Mouse (Mus musculus): ENCODE measurements around the gene Mrpl22.
"Not testable (repeated sequence)": the region's sequence is repeated elsewhere in the genome, so short reads cannot be mapped to it uniquely, and the experiment has no call there.

Mrpl22 gene

DNA sequence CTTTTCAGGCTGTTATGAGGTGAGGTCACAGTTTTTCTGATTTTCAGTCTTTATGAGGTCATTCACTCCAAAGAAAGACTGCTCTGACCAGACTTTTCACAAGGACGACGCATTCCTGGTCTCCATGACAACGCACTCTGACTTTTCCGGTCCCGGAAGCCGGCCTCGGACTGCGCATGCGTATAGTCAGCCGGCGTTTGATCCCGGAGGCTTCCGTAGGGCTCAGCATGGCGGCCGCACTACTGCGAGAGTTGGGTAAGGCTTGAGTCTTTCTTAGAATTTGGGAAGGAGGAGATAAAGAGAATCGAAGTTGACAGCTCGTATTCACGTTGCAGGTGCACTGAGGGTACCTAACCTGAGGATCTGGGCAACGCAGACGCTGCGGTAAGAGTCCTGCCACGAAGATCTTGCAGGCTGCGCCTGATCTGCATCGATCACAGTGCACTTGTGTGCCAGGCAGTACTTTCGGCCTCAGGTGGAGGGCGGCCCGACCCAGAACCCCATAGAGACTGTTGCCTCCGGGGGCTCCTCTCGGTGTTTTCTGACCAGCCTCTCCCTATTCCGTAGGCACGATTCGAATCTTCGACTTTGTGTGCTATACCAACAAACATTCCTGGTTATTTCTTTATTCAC, at the start of gene Mrpl22:
TSS of gene Mrpl22 (plus strand) at position 203 of the 633 bp plus-strand sequence.
- DNase-seq (ENCODE audit: low spot score in 2 of 2): peak; percentile 89 to 95

DNA sequence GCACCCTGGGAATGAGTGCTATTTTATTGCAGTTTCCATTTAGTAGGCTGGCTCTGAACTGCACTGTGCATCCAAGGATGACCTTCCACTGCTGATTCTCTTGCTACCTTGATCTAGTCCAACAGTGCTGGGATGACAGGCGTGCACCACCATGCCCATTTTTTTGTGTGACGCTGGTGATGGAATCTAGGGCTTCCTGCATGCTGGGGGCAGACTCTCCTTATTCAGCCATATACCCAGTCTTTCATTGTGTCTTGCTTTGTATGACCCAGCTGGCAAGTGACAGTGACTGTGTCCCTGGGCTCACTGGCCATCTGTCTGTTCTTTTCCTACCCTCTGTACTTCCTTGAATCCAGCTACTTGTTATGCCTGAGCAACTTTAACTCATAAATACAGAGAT, 47.8 kb upstream of the Mrpl22 start:
- no peak for DNase-seq (ENCODE audit: low spot score in 2 of 2)

DNA sequence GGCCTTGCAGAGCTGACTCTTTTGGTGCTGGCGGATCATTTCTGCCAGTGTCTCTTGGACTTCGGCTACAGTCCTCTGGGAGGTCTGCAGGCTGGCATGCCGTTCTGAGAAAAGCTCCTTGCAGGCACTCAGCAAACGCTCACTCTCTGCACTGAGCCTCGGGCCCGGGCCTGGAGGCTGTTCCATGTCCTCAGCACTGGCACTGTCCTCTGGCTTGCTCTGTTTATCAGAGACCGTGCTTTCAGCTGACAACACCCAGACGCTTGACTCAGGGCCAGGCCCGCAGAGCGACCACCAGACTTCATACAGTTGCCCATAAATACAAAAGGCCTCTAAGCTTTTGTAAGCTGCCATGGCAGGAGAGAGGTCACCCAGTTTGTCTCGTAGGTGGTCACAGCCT, 46.4 kb upstream of the Mrpl22 start:
- DNase-seq (ENCODE audit: low spot score in 2 of 2): no peak

DNA sequence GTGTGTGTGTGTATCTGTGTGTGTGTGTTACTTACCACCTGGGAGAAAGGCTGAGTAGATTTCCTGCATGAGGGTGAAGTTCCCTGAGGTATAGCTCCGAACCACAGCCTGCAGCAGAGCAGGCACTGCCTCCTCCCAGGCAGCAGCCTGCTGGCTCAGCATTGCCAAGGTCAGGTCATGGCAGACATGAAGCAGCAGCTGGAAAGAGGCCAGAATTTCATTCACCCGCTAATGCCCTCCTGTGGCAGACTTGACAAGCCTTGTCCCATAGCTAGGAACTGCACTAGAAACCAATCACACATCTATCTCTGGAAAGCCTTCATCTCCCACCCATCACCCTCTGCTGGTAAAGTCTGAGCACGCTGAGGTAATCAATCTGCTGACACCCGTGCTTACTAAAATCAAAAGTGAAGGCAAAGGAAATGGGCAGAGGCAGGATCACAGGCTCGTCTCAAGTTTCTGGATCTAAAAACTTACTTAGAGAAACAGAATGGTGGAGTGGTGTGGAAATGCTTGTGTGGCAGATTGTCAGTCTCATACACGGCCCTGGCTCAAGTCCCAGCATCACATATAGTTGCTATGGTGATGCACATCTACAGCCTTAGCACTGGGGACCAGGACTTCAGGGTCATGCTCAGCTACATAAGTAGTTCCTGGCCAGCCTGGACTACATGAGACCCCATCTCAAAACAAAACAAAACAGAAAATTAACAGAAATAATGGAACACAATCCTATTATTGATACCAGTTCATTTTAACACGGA, 44.9 kb upstream of the Mrpl22 start:
- no peak for DNase-seq (ENCODE audit: low spot score in 2 of 2)

DNA sequence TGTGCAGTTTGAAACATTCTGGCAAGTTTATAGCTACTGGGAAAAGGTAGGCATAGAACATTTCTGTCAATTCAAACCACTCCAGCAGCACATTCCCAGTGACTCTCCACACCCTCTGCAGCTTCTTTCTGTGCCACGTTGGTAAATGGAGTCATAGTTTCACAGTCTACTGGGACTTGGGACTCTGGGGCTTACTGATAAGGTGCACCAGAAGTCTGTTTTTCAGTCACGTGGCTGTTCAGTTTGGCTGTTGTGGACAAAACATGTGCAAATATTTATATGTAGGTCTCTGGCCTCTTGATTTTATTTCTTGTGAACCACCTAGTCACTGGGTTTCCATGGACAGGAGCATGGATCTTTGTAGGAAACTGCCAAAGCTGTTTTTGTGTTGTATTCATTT, 43.9 kb upstream of the Mrpl22 start:
- DNase-seq (ENCODE audit: low spot score in 2 of 2): no peak

DNA sequence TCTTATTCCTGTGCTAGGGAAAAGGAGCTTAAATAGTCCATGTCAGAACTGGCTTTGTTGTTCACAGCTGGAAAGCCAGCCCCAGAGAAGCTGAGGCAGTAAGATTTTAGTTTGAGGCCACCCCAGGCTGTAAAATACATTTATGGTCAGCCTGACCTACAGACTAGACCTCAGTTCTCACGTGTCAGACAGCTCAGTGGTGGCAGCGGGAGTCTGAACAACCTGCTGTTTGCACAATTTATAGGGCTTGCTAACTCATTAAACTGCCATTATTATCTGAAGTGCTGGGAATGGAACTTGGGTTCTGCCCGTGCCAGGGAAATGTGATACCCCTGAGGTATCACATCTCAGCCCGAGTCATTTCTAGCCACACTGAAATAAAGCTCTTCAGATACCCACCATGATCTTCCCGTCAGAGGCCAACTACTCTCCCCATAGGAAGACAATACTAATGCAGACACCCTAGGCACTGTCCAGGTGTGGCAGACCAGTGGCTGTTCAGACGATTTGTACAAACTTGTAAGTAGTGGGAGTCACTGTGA, 42.1 kb upstream of the Mrpl22 start:
- DNase-seq (ENCODE audit: low spot score in 2 of 2): no peak

DNA sequence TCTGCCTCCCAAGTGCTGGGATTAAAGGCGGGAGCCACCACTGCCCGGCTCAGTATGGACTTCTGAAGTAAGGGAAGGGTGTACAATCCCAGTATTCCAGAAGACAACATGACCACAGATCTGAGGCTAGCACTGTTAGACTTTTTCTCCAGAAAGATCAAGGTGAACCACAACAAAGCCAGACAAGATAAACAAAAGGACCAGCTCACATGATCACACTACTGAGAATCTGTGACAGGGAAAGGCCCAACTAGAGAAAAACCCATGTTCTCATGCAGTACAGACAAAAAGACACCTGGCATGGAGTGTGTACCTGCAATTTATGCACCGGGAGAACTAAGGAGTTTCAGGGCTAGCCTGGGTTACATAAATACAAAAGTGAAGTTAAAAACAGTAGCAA, 39.4 kb upstream of the Mrpl22 start:
- no peak for DNase-seq (ENCODE audit: low spot score in 2 of 2)

DNA sequence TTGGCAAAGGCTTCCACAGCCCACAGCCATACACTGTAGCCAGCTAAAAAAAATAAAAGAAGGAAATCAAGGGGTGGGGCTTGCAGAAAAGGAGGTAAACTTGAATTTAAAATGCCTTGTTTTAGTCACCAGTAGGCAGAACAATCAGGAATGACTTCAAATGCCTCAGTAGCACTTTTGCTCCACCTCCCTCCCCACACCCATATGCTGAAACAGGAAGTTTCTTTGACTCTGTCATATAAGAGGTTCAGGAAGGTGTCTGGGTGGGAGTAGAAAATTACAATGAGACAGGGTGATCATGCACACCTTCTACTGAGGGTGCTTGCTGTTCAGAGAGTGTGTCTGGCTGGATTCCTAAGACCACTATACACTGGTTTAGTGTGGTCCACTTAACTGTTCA, 36.6 kb upstream of the Mrpl22 start:
- no peak for DNase-seq (ENCODE audit: low spot score in 2 of 2)

DNA sequence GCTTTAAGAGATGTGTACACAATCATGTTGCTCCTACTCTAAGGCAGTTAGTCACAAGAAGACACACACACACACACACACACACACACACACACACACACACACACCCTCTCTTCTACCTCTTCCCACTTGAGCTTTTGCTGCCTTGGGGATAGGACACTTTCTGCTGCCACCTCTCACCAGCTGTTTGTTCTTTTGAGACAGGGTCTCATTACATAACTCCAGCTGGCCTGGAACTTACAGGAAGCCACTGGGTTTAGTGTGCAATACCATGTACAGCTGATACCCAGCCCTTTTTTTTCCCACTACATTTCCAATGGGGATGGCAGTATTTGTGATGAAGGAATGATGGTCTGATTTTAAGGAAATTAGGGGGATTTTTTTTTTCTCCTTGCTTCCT, 36.2 kb upstream of the Mrpl22 start:
- no peak for DNase-seq (ENCODE audit: low spot score in 2 of 2)

DNA sequence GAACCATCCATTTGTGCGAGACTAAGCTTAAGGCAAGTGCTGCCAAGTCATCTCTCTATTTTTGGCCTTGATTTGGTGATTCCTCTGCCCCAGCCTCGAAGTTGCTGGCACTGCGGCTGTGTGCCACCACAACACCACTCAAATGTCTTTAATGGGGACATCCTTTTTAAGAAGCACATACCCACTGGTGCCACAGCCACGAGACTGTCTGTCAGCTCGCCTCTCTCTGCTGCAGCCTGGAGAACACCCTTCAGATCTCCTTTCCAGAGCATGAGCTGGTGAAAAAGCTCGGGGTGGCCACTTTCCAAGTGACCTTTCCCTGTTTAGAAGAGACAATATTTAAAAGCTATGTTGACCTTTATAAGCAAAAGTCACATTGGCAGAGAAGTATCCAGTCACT, 34.8 kb upstream of the Mrpl22 start:
- DNase-seq (ENCODE audit: low spot score in 2 of 2): no peak

DNA sequence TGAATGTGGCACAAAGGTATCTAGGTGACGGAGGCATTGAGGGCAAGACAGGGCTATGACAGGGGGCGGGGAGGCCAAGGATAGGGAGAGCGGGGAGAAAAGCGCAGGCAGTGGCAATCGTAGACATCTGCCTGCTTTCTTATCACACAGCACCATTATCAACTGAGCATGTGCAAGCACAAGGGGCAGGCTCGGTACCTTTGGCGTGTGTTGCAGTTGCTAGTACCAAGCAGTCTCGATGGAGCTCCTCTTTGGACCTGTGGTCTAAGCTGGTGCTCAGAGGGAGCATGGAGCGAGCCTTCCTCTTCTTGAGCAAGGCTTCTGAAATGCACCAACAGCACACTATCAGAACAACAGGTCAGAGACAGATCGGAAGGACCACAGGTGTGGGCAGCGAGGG, 32.6 kb upstream of the Mrpl22 start:
- DNase-seq (ENCODE audit: low spot score in 2 of 2): no peak

DNA sequence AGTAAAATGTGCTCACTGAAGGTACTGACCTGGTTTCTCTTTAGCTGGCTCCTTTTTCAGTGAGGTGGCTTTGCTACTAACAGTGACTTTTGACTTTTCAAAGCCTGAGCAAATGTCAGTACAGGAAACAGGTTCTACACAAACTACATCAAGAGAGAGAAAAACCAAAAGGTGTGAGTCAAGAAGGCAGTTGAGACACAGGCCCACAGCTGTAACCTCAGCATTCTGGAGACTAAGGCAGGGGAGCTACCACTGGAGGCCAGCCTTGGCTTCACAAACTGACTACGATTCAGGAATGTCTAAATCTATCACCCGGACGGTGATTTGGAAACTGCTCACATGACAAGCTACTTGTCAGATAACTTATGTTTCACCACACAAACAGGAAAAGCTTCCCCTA, 32.0 kb upstream of the Mrpl22 start:
- no peak for DNase-seq (ENCODE audit: low spot score in 2 of 2)

DNA sequence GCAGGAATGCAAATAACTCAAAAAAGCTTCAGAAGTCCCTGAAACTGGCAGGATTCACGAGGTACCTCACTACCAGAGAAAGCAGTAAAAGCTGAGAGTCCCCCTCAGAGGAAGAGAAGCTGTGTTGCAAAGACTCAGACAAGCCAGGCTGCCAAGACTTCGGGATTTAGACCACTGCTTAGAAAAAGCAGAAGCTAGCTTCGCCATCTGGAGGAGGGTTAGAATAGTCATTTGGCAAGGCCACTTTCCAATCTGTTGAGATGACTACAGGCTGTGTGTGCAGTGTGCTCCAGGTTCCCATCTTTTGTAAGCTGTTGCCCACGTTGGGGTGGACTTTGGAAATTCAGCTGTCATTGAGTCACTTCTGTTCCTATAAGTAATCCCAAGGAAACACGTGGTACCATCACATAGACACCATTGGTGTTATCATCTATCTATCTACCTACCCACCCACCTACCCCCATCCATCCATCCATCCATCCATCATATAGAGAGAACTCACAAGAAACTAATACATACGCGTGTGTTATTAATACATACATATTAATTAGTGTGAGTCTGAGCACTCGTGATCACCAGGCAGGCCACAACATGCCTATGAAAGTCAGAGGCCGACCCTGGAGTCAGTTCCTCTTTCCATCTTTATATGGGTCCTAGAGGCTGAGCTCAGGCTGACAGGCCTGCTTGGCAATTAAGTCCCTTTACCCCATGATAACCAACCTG, 27.6 kb upstream of the Mrpl22 start:
- peak; percentile 22 to 57 for DNase-seq (ENCODE audit: low spot score in 2 of 2)

DNA sequence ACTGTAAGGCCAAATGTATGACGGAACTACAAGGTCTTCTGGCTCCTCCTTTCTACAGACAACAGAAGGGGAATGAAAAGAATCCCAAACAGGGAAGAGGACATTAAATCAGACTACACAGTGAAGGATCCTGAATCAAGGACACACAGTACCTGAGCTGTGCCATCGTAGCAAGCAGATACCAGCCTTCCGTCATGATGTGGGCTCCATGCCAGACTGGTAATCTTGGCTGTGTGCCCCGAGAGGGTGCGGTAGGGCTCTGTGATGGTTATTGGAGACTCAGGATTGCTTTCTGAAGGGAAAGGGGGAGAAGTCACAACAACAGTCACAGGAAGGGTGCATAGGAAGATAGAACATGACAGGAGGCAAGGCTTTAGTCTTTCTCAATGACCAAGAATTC, 25.2 kb upstream of the Mrpl22 start:
- no peak for DNase-seq (ENCODE audit: low spot score in 2 of 2)

DNA sequence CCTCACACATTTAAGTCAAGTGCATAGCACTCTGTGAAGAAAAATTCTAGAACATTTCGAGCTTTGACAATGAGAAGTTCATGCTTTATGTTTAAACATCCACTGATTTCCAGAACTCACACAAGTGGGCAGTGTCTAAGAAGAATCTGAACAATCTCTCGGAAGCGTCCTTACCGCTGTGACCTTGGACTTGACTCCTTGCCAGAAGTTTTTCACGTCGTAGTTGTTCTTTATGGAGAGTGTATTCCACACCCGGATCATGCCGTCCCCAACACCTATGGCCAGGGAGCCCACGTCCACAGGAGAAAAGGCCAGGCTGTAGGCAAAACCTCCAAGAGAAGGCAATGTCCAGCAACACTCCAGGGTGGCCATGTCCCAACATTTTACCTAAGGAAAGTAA, 16.0 kb upstream of the Mrpl22 start:
- DNase-seq (ENCODE audit: low spot score in 2 of 2): no peak

DNA sequence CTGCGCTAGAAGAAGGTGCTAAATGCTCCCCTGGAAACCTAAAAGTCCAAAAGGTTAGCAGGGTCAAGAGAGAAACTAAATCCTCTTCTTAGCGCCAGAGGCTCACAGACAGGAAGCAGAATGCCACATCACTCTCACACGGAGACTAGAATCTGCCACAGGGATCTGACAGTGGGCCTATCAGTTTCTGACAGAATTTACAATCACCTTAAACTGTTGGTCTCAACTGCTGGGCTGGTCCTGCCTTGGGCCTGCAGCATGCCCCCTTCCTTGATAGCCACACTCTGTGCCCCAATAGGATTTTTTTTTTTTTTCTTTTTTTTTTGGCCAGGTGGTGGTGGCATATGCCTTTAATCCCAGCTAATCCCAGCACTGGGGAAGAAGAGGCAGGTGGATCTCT, 14.6 kb upstream of the Mrpl22 start:
- DNase-seq (ENCODE audit: low spot score in 2 of 2): no peak

DNA sequence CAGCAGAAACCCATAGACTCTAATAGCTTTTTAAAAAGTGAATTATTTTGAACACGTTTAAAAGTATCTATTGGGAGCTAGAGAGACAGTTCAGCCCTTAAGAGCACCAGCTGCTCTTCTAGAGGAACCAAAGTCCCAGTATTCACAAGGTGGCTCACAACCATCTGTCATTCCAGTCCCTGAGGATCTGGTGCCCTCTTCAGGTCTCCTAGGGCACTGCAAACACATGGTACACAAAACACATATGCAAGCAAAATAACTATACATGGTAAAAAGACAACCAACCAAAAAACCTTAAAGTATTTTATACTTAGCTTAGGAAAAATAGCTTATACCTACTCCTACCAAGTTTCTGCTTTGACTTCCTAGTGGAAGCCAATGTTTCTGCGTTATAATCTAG, 6.4 kb upstream of the Mrpl22 start:
- no peak for DNase-seq (ENCODE audit: low spot score in 2 of 2)

DNA sequence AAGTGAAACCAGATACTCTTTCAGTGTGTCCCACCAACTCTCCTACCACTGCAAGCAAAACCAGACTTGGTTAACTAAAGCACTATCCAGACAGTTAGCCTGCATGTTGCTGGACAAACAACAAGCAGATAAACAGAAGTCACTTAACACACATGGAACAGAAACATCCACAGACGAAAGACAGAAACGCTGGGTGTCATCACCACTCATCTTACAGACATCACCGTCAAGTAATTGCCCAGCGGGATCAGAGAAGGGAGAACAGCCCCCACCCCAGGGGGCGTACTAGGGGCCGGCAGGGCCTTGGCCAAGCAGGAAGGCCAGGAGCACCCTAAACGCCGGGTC, 3.7 kb upstream of the Mrpl22 start:
- DNase-seq (ENCODE audit: low spot score in 2 of 2): no peak

DNA sequence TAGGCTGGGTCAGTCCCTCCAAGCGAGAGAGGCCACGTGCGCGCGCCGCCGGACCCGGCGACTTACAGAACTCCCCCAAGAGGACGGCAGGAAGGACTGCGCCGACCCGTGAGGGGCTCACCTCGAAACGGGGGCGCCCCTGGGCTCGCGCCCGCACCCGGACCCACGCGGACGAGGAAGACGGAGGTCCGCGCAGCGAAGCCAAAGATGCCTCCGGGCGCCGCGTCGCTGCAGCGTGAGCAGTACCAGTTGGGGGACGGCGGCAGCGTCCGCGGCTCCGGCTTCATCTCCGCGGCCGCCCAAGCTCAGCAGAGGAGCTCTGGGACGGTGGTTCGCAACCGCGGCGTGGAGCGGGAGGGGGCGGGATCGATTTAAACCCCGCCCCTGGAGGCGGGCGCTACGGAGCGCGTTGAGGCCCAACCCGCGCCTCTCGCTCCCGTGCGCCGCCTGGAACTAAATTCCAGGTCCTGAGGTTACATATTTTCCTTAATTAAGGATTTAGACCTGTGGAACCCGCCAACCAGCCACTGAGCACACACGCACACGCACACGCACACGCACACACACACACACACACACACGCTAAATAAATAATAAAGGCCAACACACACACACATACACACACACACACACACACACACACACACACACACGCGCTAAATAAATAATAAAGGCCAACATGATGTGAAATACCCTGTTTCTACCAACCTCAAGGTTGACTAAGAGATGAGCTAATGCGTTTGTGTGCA, 3.1 kb upstream of the Mrpl22 start, which contains the start of gene Gemin5:
TSS of gene Gemin5 (minus strand) at position 373 of the 749 bp plus-strand sequence.
- DNase-seq (ENCODE audit: low spot score in 2 of 2): peak; percentile 77 to 85

DNA sequence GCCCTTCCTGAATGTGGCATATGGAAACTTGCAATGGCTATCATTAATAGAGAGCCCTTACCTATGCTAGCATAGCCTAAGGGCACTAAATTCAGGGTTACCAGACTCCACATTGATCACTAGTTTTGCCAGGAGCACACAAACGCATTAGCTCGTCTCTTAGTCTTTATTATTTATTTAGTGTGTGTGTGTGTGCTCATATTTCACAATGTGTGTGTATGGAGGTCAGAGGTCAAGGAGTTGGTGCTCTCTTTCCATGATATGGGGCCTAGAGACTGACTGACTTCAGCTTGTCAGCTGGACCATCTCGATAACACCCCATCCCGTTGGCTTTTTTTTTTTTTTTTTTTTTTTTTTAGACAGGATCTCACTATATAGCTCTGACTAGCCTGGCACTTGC, 1.8 kb upstream of the Mrpl22 start:
- DNase-seq (ENCODE audit: low spot score in 2 of 2): no peak

DNA sequence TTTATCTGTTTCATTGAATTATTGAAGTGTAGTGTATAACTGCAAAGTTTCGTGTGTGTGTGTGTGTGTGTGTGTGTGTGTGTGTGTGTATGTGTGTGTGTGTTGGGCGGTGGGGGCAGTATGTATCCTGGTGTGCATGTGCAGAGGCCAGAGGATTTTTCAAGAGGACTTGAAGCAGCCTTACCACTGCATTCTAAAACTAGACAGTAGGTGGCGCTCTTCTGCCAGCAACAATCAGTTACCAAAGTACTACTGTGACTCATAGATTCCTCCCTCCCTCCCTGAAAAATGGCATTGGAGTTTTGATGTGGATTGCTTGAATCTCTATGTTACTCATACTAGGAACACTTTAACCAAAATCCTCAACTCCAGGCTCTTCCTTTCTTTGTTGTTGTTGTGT, 8.1 kb downstream of the Mrpl22 start:
- DNase-seq (ENCODE audit: low spot score in 2 of 2): peak; percentile 66 to 68

DNA sequence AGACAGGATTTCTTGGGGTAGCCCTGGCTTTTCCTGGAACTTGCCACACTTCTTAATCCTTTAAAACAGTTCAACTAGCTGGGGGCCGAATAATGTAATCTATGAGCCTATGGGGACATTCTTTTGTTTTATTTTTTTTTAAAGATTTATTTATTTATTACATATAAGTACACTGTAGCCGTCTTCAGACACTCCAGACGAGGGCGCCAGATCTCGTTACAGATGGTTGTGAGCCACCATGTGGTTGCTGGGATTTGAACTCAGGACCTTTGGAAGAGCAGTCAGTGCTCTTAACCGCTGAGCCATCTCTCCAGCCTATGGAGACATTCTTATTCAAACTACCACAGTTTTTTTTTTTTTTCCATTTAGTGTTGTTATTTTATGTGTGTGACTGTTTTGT, 8.5 kb downstream of the Mrpl22 start:
- DNase-seq (ENCODE audit: low spot score in 2 of 2): not testable (repeated sequence)
